ENCODE assay signal across 9 mouse cellular contexts in the genomic region with DNA sequence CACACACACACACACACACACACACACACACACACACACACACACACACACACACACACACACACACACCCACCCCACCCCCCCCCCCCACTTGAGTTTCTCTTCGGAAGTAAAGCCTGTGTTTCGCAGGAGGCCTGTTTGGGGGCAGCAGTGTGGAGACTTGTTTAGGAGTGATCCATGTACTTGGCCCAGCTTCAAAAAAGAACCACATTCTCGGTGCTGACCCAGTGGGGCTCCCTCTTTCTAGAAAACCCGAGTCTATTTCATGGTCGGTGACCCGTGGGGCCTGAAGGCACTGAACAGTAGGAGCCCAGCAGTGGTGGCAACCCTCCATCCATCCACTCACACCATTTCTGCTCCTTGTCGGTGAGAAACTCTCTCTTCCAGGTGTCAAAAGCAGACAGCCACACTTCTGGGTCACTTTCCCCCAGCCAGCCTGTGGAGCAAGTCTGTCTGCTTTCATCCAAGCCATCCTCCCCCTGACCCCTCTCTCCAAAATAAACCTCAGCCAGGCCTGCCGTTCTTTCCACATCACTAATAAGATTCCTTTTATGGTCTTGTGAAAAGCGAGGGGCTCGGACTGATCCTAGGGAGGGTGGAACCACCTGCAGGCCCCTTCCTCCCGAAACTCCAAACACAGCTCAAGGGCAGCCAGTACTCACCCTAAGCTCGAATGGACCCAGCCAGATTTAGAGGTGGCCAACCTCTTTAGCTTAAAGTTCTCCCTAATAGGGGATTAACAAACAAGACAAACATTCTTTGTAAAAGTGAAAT. TPM values are rescaled to one million over a fixed set of nuclear protein-coding genes. Genes with fewer than 3 reads are reported as not detected.
DNase-seq lines count a peak whose midpoint lies in the region; ATAC-seq lines count a peak whose summit lies in the region.
"Had no signal": no experiment of that assay in that cellular context is flagged by ENCODE, and none has a peak within 500 bp of the region (broad histone marks: within the 10 kb centered on the region; RNA-seq: fewer than 3 reads in every experiment).

No protein-coding gene starts in this region.

- H3K36me3 ChIP-seq in kidney, embryonic 15.5 days = no peaks in the 10 kb centered on the region
- no peaks in the 10 kb centered on the region for H3K36me3 ChIP-seq in embryonic facial prominence, embryonic 15.5 days
- no peaks in the 10 kb centered on the region for H3K36me3 ChIP-seq in intestine, embryonic 16.5 days (ENCODE audit: control insufficient read depth, insufficient read depth, low read length)
- H3K36me3 ChIP-seq in neural tube, embryonic 13.5 days = no peaks in the 10 kb centered on the region

- H3K4me2 ChIP-seq in kidney, embryonic 15.5 days = peak overlapping the region; percentile 91
- peak overlapping the region; percentile 82 for H3K4me2 ChIP-seq in embryonic facial prominence, embryonic 15.5 days (replicated peaks)
- peak overlapping the region; percentile 96 for H3K4me2 ChIP-seq in intestine, embryonic 16.5 days (ENCODE audit: low read depth, low read length)
- peak overlapping the region; percentile 93 for H3K4me2 ChIP-seq in neural tube, embryonic 13.5 days

- DNase-seq in kidney, adult 11 months = no peak
- no peak for DNase-seq in adrenal gland, postnatal 10 days
- DNase-seq in adrenal gland, adult 18-20 months (ENCODE audit: low spot score in 2 of 2) = no peak

- 0 out of 2 replicates have a peak, but pooled peaks cover under 1% of the 10 kb centered on the region for H3K27me3 ChIP-seq in kidney, embryonic 15.5 days
- no peaks in the 10 kb centered on the region for H3K27me3 ChIP-seq in embryonic facial prominence, embryonic 15.5 days
- H3K27me3 ChIP-seq in intestine, embryonic 16.5 days (replicated peaks; ENCODE audit: control insufficient read depth, insufficient read depth, low read length) = no peaks in the 10 kb centered on the region
- peaks cover 33% of the 10 kb centered on the region for H3K27me3 ChIP-seq in neural tube, embryonic 13.5 days
- H3K27me3 ChIP-seq: Patski had no signal

- 3% methylated on average over 10 of the region's 12 CpGs for WGBS in kidney, embryonic 15.5 days
- WGBS in embryonic facial prominence, embryonic 15.5 days = 12% methylated on average over 11 of the region's 12 CpGs
- WGBS in intestine, embryonic 16.5 days = 17% methylated on average over 12 of the region's 12 CpGs
- WGBS in neural tube, embryonic 13.5 days = 3% methylated on average over 12 of the region's 12 CpGs

- H3K4me3 ChIP-seq in kidney, embryonic 15.5 days (replicated peaks) = peak overlapping the region; percentile 74
- H3K4me3 ChIP-seq in embryonic facial prominence, embryonic 15.5 days (replicated peaks) = peak overlapping the region; percentile 77
- peak overlapping the region; percentile 77 for H3K4me3 ChIP-seq in intestine, embryonic 16.5 days (ENCODE audit: low read length)
- H3K4me3 ChIP-seq in neural tube, embryonic 13.5 days = peak overlapping the region; percentile 61

- H3K9ac ChIP-seq in kidney, embryonic 15.5 days = peak overlapping the region; percentile 76
- peak overlapping the region; percentile 18; the same call in 1 of the 2 replicates for H3K9ac ChIP-seq in embryonic facial prominence, embryonic 15.5 days
- peak overlapping the region; percentile 80 for H3K9ac ChIP-seq in intestine, embryonic 16.5 days (ENCODE audit: low read depth, low read length)
- peak overlapping the region; percentile 88 for H3K9ac ChIP-seq in neural tube, embryonic 13.5 days

- peaks cover 75% of the 10 kb centered on the region for H3K4me1 ChIP-seq in kidney, embryonic 15.5 days
- peaks cover 61% of the 10 kb centered on the region for H3K4me1 ChIP-seq in embryonic facial prominence, embryonic 15.5 days
- peaks cover 25% of the 10 kb centered on the region; the same call in 1 of the 2 replicates for H3K4me1 ChIP-seq in intestine, embryonic 16.5 days (ENCODE audit: control insufficient read depth, insufficient read depth, low read length)
- peaks cover 82% of the 10 kb centered on the region for H3K4me1 ChIP-seq in neural tube, embryonic 13.5 days (replicated peaks)

- no peaks in the 10 kb centered on the region for H3K9me3 ChIP-seq in kidney, embryonic 15.5 days (replicated peaks)
- no peaks in the 10 kb centered on the region for H3K9me3 ChIP-seq in embryonic facial prominence, embryonic 15.5 days (replicated peaks)
- no peaks in the 10 kb centered on the region for H3K9me3 ChIP-seq in intestine, embryonic 16.5 days (ENCODE audit: control insufficient read depth, low read length)
- H3K9me3 ChIP-seq in neural tube, embryonic 13.5 days = no peaks in the 10 kb centered on the region

- H3K27ac ChIP-seq in kidney, embryonic 15.5 days = peak overlapping the region; percentile 99
- peak overlapping the region; percentile 99 for H3K27ac ChIP-seq in embryonic facial prominence, embryonic 15.5 days (replicated peaks)
- peak overlapping the region; percentile 98 for H3K27ac ChIP-seq in intestine, embryonic 16.5 days (ENCODE audit: low read length)
- H3K27ac ChIP-seq in neural tube, embryonic 13.5 days (replicated peaks) = peak overlapping the region; percentile 29

- no peak for ATAC-seq in kidney, embryonic 15.5 days (replicated peaks; ENCODE audit: low FRiP score)
- ATAC-seq in embryonic facial prominence, embryonic 15.5 days (ENCODE audit: insufficient number of reproducible peaks, low FRiP score, low TSS enrichment, low read depth) = no peak
- ATAC-seq in intestine, embryonic 16.5 days = no peak
- ATAC-seq in neural tube, embryonic 13.5 days (ENCODE audit: low read depth) = no peak
- ATAC-seq in monocyte, adult 5-6 weeks (replicated peaks; ENCODE audit: insufficient number of reproducible peaks, low FRiP score, low TSS enrichment, poor library complexity, severe bottlenecking) = no peak

RNA-seq across cellular contexts. Expression of a gene that starts 3.0 kb away (rescaled TPM):
- 52.2 and 54.6 TPM in 2 replicates for polyA plus RNA-seq in kidney, embryonic 15.5 days (2015; fragmentation: Nextera tagmentation; extraction: Ambion mirVana)
- polyA plus RNA-seq in embryonic facial prominence, embryonic 15.5 days (2015; fragmentation: Nextera tagmentation; extraction: Ambion mirVana) = 30.9 and 32.2 TPM in 2 replicates
- polyA plus RNA-seq in intestine, embryonic 16.5 days (2015; fragmentation: Nextera tagmentation; extraction: Ambion mirVana) = 5.1 and 8.9 TPM in 2 replicates
- polyA plus RNA-seq in neural tube, embryonic 13.5 days (2015; fragmentation: Nextera tagmentation; extraction: Ambion mirVana) = 17.8 and 18.8 TPM in 2 replicates
- 10 to 100 TPM; 15.6 to 18.1 TPM for total RNA-seq in adrenal gland, postnatal 10 days (2021)
- 7.4 to 10.4 TPM (median 8.6 TPM) in 3 replicates for total RNA-seq in monocyte, adult 5-6 weeks (2017)
- total RNA-seq in adrenal gland, adult 18-20 months (2021) = 10 to 100 TPM; 11.3 to 11.9 TPM

Comparison
In these comparisons a context has a peak if more than half of its experiments do, and no peak if none do; other contexts are left out.
1. H3K27ac ChIP-seq: peak in every context shown above with its lines; median percentile 99 in kidney, embryonic 15.5 days; 99 in embryonic facial prominence, embryonic 15.5 days; 98 in intestine, embryonic 16.5 days; 29 in neural tube, embryonic 13.5 days.
2. H3K9ac ChIP-seq: peak in every context shown above with its lines; median percentile 88 in neural tube, embryonic 13.5 days; 80 in intestine, embryonic 16.5 days; 76 in kidney, embryonic 15.5 days; 18 in embryonic facial prominence, embryonic 15.5 days.